8 mouse cellular contexts compared by ENCODE assay signal in genomic region chr5:106693034-106693433, GRCm38 (mm10). TPM values are rescaled to one million over a fixed set of nuclear protein-coding genes. Genes with fewer than 3 reads are reported as not detected.
DNase-seq lines count a peak whose midpoint lies in the region; ATAC-seq and TF ChIP-seq lines count a peak whose summit lies in the region.

No protein-coding gene starts in this region.

- no peaks in the 10 kb centered on the region for H3K36me3 ChIP-seq in forebrain, postnatal 0 days (ENCODE audit: insufficient read depth)
- no peaks in the 10 kb centered on the region for H3K36me3 ChIP-seq in forebrain, embryonic 16.5 days (ENCODE audit: control insufficient read depth, insufficient read depth)
- 0 out of 2 replicates have a peak, but pooled peaks cover 2% of the 10 kb centered on the region for H3K36me3 ChIP-seq in midbrain, embryonic 14.5 days (ENCODE audit: control insufficient read depth, insufficient read depth, low read length)
- H3K36me3 ChIP-seq in midbrain, embryonic 13.5 days: no peaks in the 10 kb centered on the region

- peaks cover 13% of the 10 kb centered on the region; the same call in 1 of the 2 replicates for H3K4me1 ChIP-seq in forebrain, postnatal 0 days (ENCODE audit: insufficient read depth)
- H3K4me1 ChIP-seq in forebrain, embryonic 16.5 days (replicated peaks; ENCODE audit: control insufficient read depth, insufficient read depth, low read length): peaks cover 24% of the 10 kb centered on the region
- peaks cover 21% of the 10 kb centered on the region for H3K4me1 ChIP-seq in midbrain, embryonic 14.5 days (ENCODE audit: control insufficient read depth, insufficient read depth, low read length)
- peaks cover 43% of the 10 kb centered on the region for H3K4me1 ChIP-seq in midbrain, embryonic 13.5 days (replicated peaks)

- TF ChIP-seq CTCF in forebrain, postnatal 0 days (IDR thresholded peaks at IDR 0.05; ENCODE audit: low read depth): peak; percentile 60

- H3K9ac ChIP-seq in forebrain, postnatal 0 days: no peak overlapping the region
- no peak overlapping the region for H3K9ac ChIP-seq in forebrain, embryonic 16.5 days (replicated peaks; ENCODE audit: low read depth, low read length)
- H3K9ac ChIP-seq in midbrain, embryonic 14.5 days (replicated peaks; ENCODE audit: low read length): no peak overlapping the region
- H3K9ac ChIP-seq in midbrain, embryonic 13.5 days (replicated peaks): no peak overlapping the region

- H3K4me3 ChIP-seq in forebrain, postnatal 0 days (ENCODE audit: low read depth, low read length): no peak overlapping the region
- H3K4me3 ChIP-seq in forebrain, embryonic 16.5 days (replicated peaks; ENCODE audit: low read length): no peak overlapping the region
- H3K4me3 ChIP-seq in midbrain, embryonic 14.5 days (replicated peaks; ENCODE audit: low read depth, low read length): no peak overlapping the region
- H3K4me3 ChIP-seq in midbrain, embryonic 13.5 days (replicated peaks): no peak overlapping the region

- no peak for ATAC-seq in forebrain, postnatal 0 days
- no peak for ATAC-seq in forebrain, embryonic 16.5 days
- no peak for ATAC-seq in midbrain, embryonic 14.5 days (ENCODE audit: low FRiP score, low TSS enrichment)
- ATAC-seq in midbrain, embryonic 13.5 days: no peak
- ATAC-seq in inflammation-experienced regulatory T-cells, adult 6 months: no peak

- no peaks in the 10 kb centered on the region for H3K27me3 ChIP-seq in forebrain, postnatal 0 days (ENCODE audit: insufficient read depth, low read length)
- H3K27me3 ChIP-seq in forebrain, embryonic 16.5 days (replicated peaks; ENCODE audit: control insufficient read depth, insufficient read depth, low read length): no peaks in the 10 kb centered on the region
- no peaks in the 10 kb centered on the region for H3K27me3 ChIP-seq in midbrain, embryonic 14.5 days (ENCODE audit: control insufficient read depth, insufficient read depth, low read length)
- H3K27me3 ChIP-seq in midbrain, embryonic 13.5 days: no peaks in the 10 kb centered on the region

- peak; percentile 27 for DNase-seq in forebrain, postnatal 0 days
- DNase-seq in midbrain, embryonic 14.5 days: peak; percentile 43
- peak; percentile 11 for DNase-seq in fibroblast of lung, adult 2 months (ENCODE audit: low read depth)
- peak; percentile 56 for DNase-seq in thymus, postnatal 0 days (ENCODE audit: low spot score)
- no peak for DNase-seq in cerebellum, adult 18-20 months

- 87% methylated on average over 4 of the region's 4 CpGs for WGBS in forebrain, postnatal 0 days
- WGBS in forebrain, embryonic 16.5 days: 88% methylated on average over 4 of the region's 4 CpGs
- 88% methylated on average over 4 of the region's 4 CpGs for WGBS in midbrain, embryonic 14.5 days
- 88% methylated on average over 4 of the region's 4 CpGs for WGBS in midbrain, embryonic 13.5 days

- H3K4me2 ChIP-seq in forebrain, postnatal 0 days (ENCODE audit: low read depth): no peak overlapping the region
- H3K4me2 ChIP-seq in forebrain, embryonic 16.5 days (ENCODE audit: low read length): no peak overlapping the region
- no peak overlapping the region for H3K4me2 ChIP-seq in midbrain, embryonic 14.5 days (ENCODE audit: low read length)
- no peak overlapping the region for H3K4me2 ChIP-seq in midbrain, embryonic 13.5 days (replicated peaks)

- H3K9me3 ChIP-seq in forebrain, postnatal 0 days (ENCODE audit: low read length): no peaks in the 10 kb centered on the region
- no peaks in the 10 kb centered on the region for H3K9me3 ChIP-seq in forebrain, embryonic 16.5 days (ENCODE audit: control insufficient read depth, low read length)
- no peaks in the 10 kb centered on the region for H3K9me3 ChIP-seq in midbrain, embryonic 14.5 days (ENCODE audit: control insufficient read depth, low read length)
- H3K9me3 ChIP-seq in midbrain, embryonic 13.5 days: no peaks in the 10 kb centered on the region

- no peak overlapping the region for H3K27ac ChIP-seq in forebrain, postnatal 0 days (ENCODE audit: low read depth, low read length)
- H3K27ac ChIP-seq in forebrain, embryonic 16.5 days (ENCODE audit: low read length): no peak overlapping the region
- H3K27ac ChIP-seq in midbrain, embryonic 14.5 days (replicated peaks; ENCODE audit: low read depth, low read length): no peak overlapping the region
- no peak overlapping the region for H3K27ac ChIP-seq in midbrain, embryonic 13.5 days

RNA-seq across cellular contexts. Expression of gene Zfp644, which starts 4.1 kb away (rescaled TPM):
- 114 and 132 TPM in 2 replicates for total RNA-seq in forebrain, postnatal 0 days (2014; rRNA removed)
- polyA plus RNA-seq in forebrain, postnatal 0 days (2015; fragmentation: Nextera tagmentation; extraction: Ambion mirVana): 57.1 and 70.8 TPM in 2 replicates
- polyA plus RNA-seq in forebrain, embryonic 16.5 days (2015; fragmentation: Nextera tagmentation; extraction: Ambion mirVana): 79.1 and 85.8 TPM in 2 replicates
- polyA plus RNA-seq in midbrain, embryonic 14.5 days (2014; fragmentation: Nextera tagmentation; extraction: Ambion mirVana): 114 and 116 TPM in 2 replicates
- 84.5 and 89.7 TPM in 2 replicates for polyA plus RNA-seq in midbrain, embryonic 13.5 days (2015; fragmentation: Nextera tagmentation; extraction: Ambion mirVana)
- polyA plus RNA-seq in thymus, postnatal 0 days (2015; fragmentation: Nextera tagmentation; extraction: Ambion mirVana): 77.0 and 84.4 TPM in 2 replicates
- 10 to 100 TPM; 29.4 to 50.6 (median 42.5) TPM for polyA plus RNA-seq in inflammation-experienced regulatory T-cells, adult 6 months (2017; shearing (Covaris generic))

Comparison
In these comparisons a context has a peak if more than half of its experiments do, and no peak if none do; other contexts are left out.
1. DNase-seq: peak in forebrain, postnatal 0 days (single experiment), midbrain, embryonic 14.5 days (single experiment), fibroblast of lung, adult 2 months (single experiment) and thymus, postnatal 0 days (single experiment); none in cerebellum, adult 18-20 months (0 of 2).